Mouse (Mus musculus) lung, embryonic 14.5 days (tissue): ENCODE measurements around the gene Adgre5. TPM values are rescaled to one million over a fixed set of nuclear protein-coding genes. Genes with fewer than 3 reads are reported as not detected.

Source experiments
- ATAC-seq: fragments of 200-750 bp; cut with Nextera tagmentation; 2 replicates; pipeline ENCODE4 v1.8.0; 2017; ENCODE audit warnings: mild to moderate bottlenecking, moderate TSS enrichment, moderate library complexity; ENCODE audit not compliant: insufficient read depth
- DNase-seq: peaks from one replicate; pipeline ENCODE4 v3.0.0-alpha.2; 2015
- H3K27ac ChIP-seq: fragments of 300-500 bp; sonication (generic); 2 replicates; pipeline ENCODE4 v1.5.1; 2014; ENCODE audit warnings: low read depth, mild to moderate bottlenecking, moderate library complexity
- H3K27me3 ChIP-seq: fragments of 300-500 bp; sonication (generic); 2 replicates; pipeline ENCODE4 v1.6.1; 2014; ENCODE audit warnings: low read length, control low read depth; ENCODE audit not compliant: insufficient read depth
- H3K36me3 ChIP-seq: fragments of 300-500 bp; sonication (generic); 2 replicates; pipeline ENCODE4 v1.6.1; 2014; ENCODE audit warnings: control low read depth; ENCODE audit not compliant: insufficient read depth
- H3K4me1 ChIP-seq: fragments of 300-500 bp; sonication (generic); 2 replicates; pipeline ENCODE4 v1.6.1; 2014; ENCODE audit warnings: antibody characterized with exemption, control low read depth; ENCODE audit not compliant: insufficient read depth
- H3K4me2 ChIP-seq: fragments of 300-500 bp; sonication (generic); 2 replicates; pipeline ENCODE4 v1.6.1; 2014; ENCODE audit warnings: mild to moderate bottlenecking
- H3K4me3 ChIP-seq: fragments of 300-500 bp; sonication (generic); 2 replicates; pipeline ENCODE4 v1.5.1; 2014; ENCODE audit warnings: low read depth, low read length
- H3K9ac ChIP-seq: fragments of 300-500 bp; sonication (generic); 2 replicates; pipeline ENCODE4 v1.6.1; 2014
- H3K9me3 ChIP-seq: fragments of 300-500 bp; sonication (generic); 2 replicates; pipeline ENCODE4 v1.6.1; 2016; ENCODE audit warnings: low read depth, low read length, control low read depth
- CTCF ChIP-seq: IDR thresholded peaks from 2 replicates; pipeline ENCODE4 v1.5.1; 2016; ENCODE audit warnings: antibody characterized with exemption, low read depth
- WGBS: fragments of 180-500 bp; shearing (Covaris S2); extraction: QIAGEN DNeasy Blood & Tissue Kit; methylation state at CpG from one replicate; pipeline ENCODE4 v1.1.7; 2014; 5-methylcytosine and 5-hydroxymethylcytosine counted together
- polyA plus RNA-seq: library from polyadenylated mRNA; unstranded; fragments of >200 nt; fragmentation: Nextera tagmentation; extraction: Ambion mirVana; gene quantifications from 2 replicates; pipeline ENCODE4 v1.2.1, GENCODE M21; 2014

Adgre5 gene
- polyA plus RNA-seq, 1 experiment from 2014 or later = 57.0 TPM

GRCm38 (mm10) chr8:83767442-83767841, 26.3 kb upstream of the Adgre5 start:
- DNase-seq = no peak
- no peaks in the 10 kb centered on the region for H3K36me3 ChIP-seq

DNA sequence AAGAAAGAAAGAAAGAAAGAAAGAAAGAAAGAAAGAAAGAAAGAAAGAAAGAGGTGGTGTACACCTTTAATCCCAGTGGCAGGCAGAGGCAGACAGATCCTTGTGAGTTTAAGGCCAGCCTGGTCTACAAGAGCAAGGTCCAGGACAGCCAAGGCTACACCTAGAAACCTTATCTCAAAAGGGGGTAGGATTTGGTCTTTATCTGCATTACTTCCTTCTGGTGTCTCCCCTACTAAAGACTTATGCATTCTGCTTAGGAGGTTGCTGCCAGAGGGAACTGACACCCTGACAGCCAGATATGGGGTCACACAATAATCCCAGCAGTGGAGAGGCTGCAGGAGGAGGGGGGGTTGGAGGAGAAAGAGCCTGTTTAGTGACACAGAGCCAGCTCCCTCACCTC, 24.5 kb upstream of the Adgre5 start:
- DNase-seq (no peak), ATAC-seq (no peak)
- Histone ChIP-seq H3K4me2 (no peak overlapping the region), H3K9ac (no peak overlapping the region), H3K4me1 (0 out of 2 replicates have a peak, but pooled peaks cover 5% of the 10 kb centered on the region), H3K9me3 (no peaks in the 10 kb centered on the region), H3K36me3 (no peaks in the 10 kb centered on the region), H3K27me3 (no peaks in the 10 kb centered on the region), H3K27ac (no peak overlapping the region), H3K4me3 (no peak overlapping the region)
- TF ChIP-seq CTCF = no peak

More at GRCm38 (mm10) chr8:83767442-83767841, 26.3 kb upstream of the Adgre5 start:
- 0 out of 2 replicates have a peak, but pooled peaks cover 5% of the 10 kb centered on the region for H3K4me1 ChIP-seq
- WGBS = 83% methylated on average over 4 of the region's 4 CpGs
- no peak for ATAC-seq
- TF ChIP-seq CTCF = no peak
- H3K4me2 ChIP-seq = no peak overlapping the region
- H3K9me3 ChIP-seq = no peaks in the 10 kb centered on the region
- no peak overlapping the region for H3K4me3 ChIP-seq
- H3K27ac ChIP-seq = no peak overlapping the region
- H3K27me3 ChIP-seq = no peaks in the 10 kb centered on the region
- H3K9ac ChIP-seq = no peak overlapping the region

DNA sequence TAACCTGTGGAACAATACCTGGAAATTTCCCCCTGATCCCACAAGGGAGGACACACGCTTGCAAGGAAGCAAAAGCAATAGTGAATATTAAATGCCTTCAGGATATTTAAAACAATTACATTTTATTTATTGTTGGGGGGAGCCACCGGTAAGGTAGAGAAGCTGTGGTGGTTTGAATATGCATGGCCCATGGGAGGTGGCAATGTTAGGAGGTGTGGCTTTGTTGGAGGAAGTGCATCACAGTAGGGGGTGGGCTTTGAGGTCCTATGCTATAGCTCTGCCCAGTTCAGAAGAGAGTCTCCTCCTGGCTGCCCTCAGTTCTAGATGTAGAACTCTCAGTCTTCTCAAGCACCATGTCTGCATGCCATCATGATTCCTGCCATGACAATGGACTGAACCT, 23.6 kb upstream of the Adgre5 start:
- Histone ChIP-seq H3K4me1 (0 out of 2 replicates have a peak, but pooled peaks cover 5% of the 10 kb centered on the region), H3K9me3 (no peaks in the 10 kb centered on the region), H3K36me3 (no peaks in the 10 kb centered on the region), H3K27ac (no peak overlapping the region), H3K4me3 (no peak overlapping the region), H3K27me3 (no peaks in the 10 kb centered on the region), H3K4me2 (no peak overlapping the region), H3K9ac (no peak overlapping the region)
- 80% methylated on average over 2 of the region's 2 CpGs for WGBS
- DNase-seq (no peak), ATAC-seq (no peak)
- TF ChIP-seq CTCF = no peak

DNA sequence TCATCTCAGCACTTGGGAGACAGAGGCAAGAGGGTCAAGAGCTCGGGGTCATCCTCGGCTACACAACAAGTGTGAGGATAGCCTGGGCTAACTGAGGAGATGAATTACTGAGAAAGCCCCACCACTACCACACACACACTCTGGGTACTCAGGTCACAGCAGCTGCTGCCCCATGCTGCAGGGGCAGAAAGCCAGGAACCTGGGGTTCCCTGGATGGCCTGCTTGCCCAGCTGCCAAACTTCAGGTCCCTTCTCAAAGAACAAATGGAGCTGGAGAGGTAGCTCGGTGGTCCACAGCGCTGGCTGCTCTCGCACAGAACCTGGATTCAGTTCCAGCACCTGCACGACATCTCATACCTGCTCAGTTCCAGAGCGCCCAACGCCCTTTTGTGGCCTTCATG, 23.0 kb upstream of the Adgre5 start:
- H3K4me1 ChIP-seq = 0 out of 2 replicates have a peak, but pooled peaks cover 6% of the 10 kb centered on the region
- no peaks in the 10 kb centered on the region for H3K9me3 ChIP-seq
- H3K27ac ChIP-seq = no peak overlapping the region
- DNase-seq = no peak
- H3K4me3 ChIP-seq = no peak overlapping the region
- H3K9ac ChIP-seq = no peak overlapping the region
- H3K36me3 ChIP-seq = no peaks in the 10 kb centered on the region
- TF ChIP-seq CTCF = no peak
- 93% methylated on average over 8 of the region's 8 CpGs for WGBS
- H3K27me3 ChIP-seq = no peaks in the 10 kb centered on the region
- ATAC-seq = no peak
- no peak overlapping the region for H3K4me2 ChIP-seq

DNA sequence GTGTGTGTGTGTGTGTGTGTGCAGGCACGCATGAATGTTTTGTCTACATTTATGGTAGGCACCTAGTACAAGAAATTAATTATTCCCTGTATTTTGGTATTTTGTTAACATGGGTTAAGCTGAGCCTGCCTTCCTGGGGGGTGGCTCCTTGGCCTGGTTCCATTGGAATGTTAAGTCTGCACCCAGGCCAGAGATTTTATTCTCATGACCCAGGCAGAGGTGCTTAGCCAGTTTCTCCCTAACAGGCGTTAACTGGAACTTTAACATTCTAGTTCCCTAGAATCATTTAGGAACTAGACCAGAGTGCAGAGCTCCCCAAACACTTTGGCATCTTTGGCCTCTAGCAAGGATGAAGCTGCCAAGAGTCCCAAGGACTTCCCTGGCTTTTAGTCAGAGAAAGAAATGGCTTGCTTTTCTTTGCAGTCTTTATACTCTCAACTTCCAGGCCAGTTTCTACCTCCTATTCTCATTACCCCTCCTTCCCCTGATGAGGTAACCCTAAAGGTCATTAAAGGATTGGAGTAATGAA, 18.2 kb upstream of the Adgre5 start:
- Histone ChIP-seq H3K9me3 (no peaks in the 10 kb centered on the region), H3K9ac (no peak overlapping the region), H3K4me3 (no peak overlapping the region), H3K36me3 (no peaks in the 10 kb centered on the region), H3K4me1 (0 out of 2 replicates have a peak, but pooled peaks cover 7% of the 10 kb centered on the region), H3K27ac (peak overlapping the region; percentile 2; the same call in 1 of the 2 replicates), H3K4me2 (no peak overlapping the region), H3K27me3 (no peaks in the 10 kb centered on the region)
- no peak for ATAC-seq
- TF ChIP-seq CTCF = no peak
- peak; percentile 49 for DNase-seq
- 65% methylated on average over 2 of the region's 2 CpGs for WGBS

DNA sequence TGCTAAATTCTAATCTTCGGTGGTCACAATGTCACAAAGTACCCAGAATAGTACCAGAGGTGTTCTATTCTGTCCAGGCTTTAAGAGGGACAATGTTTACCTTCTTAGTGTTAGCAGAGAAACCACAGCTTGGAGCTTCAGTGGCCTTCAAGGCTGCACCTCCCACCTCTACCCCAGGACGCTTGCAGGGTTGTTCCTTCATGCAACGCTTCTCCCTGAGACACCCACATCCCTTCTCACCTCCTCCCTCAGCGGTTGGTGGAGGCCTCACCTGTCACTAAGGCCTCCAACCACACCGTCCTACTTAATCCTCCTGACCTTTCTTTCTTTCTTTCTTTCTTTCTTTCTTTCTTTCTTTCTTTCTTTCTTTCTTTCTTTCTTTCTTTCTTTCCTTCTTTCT, 17.2 kb upstream of the Adgre5 start:
- ATAC-seq = no peak
- TF ChIP-seq CTCF = no peak

GRCm38 (mm10) chr8:83757084-83757607, 16.0 kb upstream of the Adgre5 start:
- Histone ChIP-seq H3K4me1 (0 out of 2 replicates have a peak, but pooled peaks cover 7% of the 10 kb centered on the region), H3K9ac (no peak overlapping the region), H3K4me3 (no peak overlapping the region), H3K27ac (no peak overlapping the region), H3K27me3 (no peaks in the 10 kb centered on the region), H3K36me3 (no peaks in the 10 kb centered on the region), H3K4me2 (no peak overlapping the region), H3K9me3 (no peaks in the 10 kb centered on the region)
- WGBS = 69% methylated on average over 6 of the region's 6 CpGs
- ATAC-seq (no peak), DNase-seq (no peak)
- TF ChIP-seq CTCF = no peak

More for the DNA sequence above, 17.2 kb upstream of the Adgre5 start:
- Histone ChIP-seq H3K4me2 (no peak overlapping the region), H3K27ac (no peak overlapping the region), H3K36me3 (no peaks in the 10 kb centered on the region), H3K9ac (no peak overlapping the region), H3K4me1 (0 out of 2 replicates have a peak, but pooled peaks cover 7% of the 10 kb centered on the region), H3K4me3 (no peak overlapping the region), H3K9me3 (no peaks in the 10 kb centered on the region), H3K27me3 (no peaks in the 10 kb centered on the region)
- DNase-seq = no peak
- WGBS = 30% methylated on average over 5 of the region's 5 CpGs
